Mouse (Mus musculus) kidney, postnatal 4 days (tissue): ENCODE data around the gene Rhox3g.
"Not testable (repeated sequence)": the region's sequence is repeated elsewhere in the genome, so short reads cannot be mapped to it uniquely, and the experiment has no call there.

Source experiments
- DNase-seq, 2 experiments: peaks; one replicate each; pipeline ENCODE4 v3.0.0; 2021; ENCODE audit warnings: mixed read lengths in 2 of 2

The Rhox3g gene

DNA sequence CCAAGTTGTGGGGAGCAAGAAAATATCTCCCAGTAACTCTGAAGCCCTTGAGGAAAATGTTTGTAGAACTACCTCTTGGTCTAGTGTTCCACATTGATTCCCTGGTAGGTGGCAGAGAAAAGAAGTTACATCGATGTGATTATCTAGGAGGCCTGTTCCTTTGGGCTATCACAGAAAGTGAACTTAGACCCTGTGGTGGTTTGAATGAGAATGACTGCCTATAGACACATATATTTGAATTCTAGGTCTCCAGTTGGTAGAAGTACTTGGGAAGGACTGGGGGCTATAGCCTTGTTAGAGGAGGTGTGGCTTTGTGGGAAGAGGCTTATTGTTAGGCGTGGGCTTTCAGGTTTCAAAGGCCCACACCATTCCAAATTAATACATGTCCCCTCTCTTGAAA lies at the start of gene Rhox3g:
Rhox3g (minus strand) TSS at position 101 of the 400 bp plus-strand sequence.
- DNase-seq = not testable (repeated sequence)

DNA sequence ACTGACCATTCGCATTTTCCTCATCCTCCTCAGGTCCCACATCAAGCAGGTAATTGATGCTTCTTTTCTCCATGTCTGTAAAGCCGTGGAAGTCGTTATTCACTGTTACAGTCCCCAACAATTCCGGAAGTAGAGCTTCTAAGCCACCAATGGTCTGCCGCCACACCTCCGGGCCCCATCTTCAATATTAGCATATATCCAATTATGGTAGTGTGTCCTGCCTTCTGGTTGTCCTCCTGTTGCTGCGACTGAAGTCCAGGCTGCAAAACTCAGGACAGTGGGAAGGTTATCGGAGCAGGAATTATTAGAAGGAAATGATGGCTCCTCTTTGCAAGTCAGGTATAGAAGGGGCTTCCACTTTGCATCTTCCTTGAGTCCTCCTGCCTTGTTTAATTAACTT lies 44.8 kb upstream of the Rhox3g start, which contains the start of gene Rhox2h:
Rhox2h (minus strand) TSS at position 101 of the 400 bp plus-strand sequence.
- not testable (repeated sequence) for DNase-seq

DNA sequence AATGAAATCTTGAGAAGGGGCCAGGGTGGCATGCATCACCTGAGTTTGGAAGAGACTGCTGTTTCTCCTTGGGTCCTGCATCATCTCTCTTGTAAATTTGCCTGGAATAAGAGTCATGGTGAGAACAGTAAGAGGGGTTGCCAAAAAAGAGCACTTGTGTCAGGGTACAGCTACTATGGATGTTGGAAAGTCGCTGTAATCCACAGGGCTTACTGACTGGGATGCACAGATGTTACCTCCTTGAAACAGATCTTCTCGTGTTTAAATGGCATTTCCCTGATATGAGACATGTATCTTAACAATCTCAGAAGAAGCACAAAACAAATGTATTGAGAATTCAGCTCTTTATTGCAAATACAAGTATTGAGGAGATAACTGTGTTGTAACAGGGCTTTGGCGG lies 40.3 kb upstream of the Rhox3g start, which contains the start of gene Rhox3h:
Rhox3h (minus strand) TSS at position 101 of the 400 bp plus-strand sequence.
- DNase-seq = not testable (repeated sequence)

DNA sequence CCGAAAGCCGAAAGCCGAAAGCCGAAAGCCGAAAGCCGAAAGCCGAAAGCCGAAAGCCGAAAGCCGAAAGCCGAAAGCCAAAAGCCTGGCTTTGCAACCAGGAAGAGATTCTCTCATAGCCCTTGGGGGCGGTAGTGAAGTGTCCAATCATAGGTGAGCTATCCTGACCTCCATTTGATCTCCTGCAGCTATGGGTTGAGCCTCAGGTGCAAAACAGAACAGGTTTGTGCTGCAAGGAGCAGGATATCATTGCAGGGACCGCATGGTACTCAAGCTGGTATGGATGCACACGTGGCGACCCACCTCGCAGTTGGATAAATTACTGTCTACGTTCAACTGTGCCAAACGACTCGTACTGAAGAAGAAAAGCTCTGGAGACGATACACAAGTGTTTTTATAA lies 22.8 kb upstream of the Rhox3g start, which contains the start of gene Rhox4g:
Rhox4g (minus strand) TSS at position 101 of the 400 bp plus-strand sequence.
- not testable (repeated sequence) for DNase-seq

DNA sequence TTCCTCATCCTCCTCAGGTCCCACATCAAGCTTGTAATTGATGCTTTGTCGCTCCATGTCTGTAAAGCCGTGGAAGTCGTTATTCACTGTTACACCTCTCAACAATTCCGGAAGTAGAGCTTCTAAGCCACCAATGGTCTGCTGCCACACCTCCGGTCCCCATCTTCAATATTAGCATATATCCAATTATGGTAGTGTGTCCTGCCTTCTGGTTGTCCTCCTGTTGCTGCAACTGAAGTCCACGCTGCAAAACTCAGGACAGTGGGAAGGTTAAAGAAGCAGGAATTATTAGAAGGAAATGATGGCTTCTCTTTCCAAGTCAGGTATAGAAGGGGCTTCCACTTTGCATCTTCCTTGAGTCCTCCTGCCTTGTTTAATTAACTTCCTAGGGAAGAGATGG lies 15.0 kb upstream of the Rhox3g start, which contains the start of gene Rhox2g:
Rhox2g (minus strand) TSS at position 101 of the 400 bp plus-strand sequence.
- not testable (repeated sequence) for DNase-seq

DNA sequence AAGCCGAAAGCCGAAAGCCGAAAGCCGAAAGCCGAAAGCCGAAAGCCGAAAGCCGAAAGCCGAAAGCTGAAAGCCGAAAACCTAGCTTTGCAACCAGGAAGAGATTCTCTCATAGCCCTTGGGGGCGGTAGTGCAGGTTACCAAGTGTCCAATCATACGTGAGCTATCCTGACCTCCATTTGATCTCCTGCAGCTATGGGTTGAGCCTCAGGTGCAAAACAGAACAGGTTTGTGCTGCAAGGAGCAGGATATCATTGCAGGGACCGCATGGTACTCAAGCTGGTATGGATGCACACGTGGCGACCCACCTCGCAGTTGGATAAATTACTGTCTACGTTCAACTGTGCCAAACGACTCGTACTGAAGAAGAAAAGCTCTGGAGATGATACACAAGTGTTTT lies 20.8 kb downstream of the Rhox3g start, which contains the start of gene Rhox4f:
Rhox4f (minus strand) TSS at position 101 of the 400 bp plus-strand sequence.
- DNase-seq = not testable (repeated sequence)

DNA sequence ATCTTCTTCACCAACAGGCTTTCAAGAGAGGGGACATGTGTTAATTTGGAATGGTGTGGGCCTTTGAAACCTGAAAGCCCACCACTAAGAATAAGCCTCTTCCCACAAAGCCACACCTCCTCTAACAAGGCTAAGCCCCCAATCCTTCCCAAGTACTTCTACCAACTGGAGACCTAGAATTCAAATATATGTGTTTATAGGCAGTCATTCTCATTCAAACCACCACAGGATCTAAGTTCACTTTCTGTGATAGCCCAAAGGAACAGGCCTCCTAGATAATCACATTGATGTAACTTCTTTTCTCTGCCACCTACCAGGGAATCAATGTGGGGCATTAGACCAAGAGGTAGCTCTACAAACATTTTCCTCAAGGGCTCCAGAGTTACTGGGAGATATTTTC lies 47.7 kb downstream of the Rhox3g start, which contains the start of gene Rhox3f:
Rhox3f (plus strand) TSS at position 301 of the 400 bp plus-strand sequence.
- not testable (repeated sequence) for DNase-seq
